Mouse (Mus musculus) MEL (cell line): ENCODE measurements around the gene Zscan10.

Source experiments
- TBP ChIP-seq: IDR thresholded peaks from 2 replicates; pipeline ENCODE4 v1.8.0; 2011; ENCODE audit warnings: low read depth, low read length, improper control_type of control experiment
- USF1 ChIP-seq: IDR thresholded peaks from 2 replicates; pipeline ENCODE4 v1.6.1; 2014; ENCODE audit warnings: low read depth, mild to moderate bottlenecking, inconsistent platforms, low read length, improper control_type of control experiment, moderate library complexity

GRCm38 (mm10) chr17:23603077-23603476 is 2.4 kb downstream of the Zscan10 start:
- no peak for TF ChIP-seq USF1
- no peak for TF ChIP-seq TBP
